Mouse (Mus musculus) gastrocnemius, adult 2 months (tissue): ENCODE measurements around the gene Klk8. TPM values are rescaled to one million over a fixed set of nuclear protein-coding genes. Genes with fewer than 3 reads are reported as not detected.

Source experiments
- DNase-seq: peaks from one replicate; pipeline ENCODE4 v3.0.0; 2022
- H3K27ac ChIP-seq: fragments of 200-600 bp; 2 replicates; pipeline ENCODE4 v1.8.1; 2022; ENCODE audit warnings: mild to moderate bottlenecking
- H3K4me3 ChIP-seq: fragments of 200-600 bp; 2 replicates; pipeline ENCODE4 v1.8.1; 2022; ENCODE audit warnings: mild to moderate bottlenecking, moderate library complexity
- CTCF ChIP-seq: fragments of 200-600 bp; IDR thresholded peaks from 2 replicates; pipeline ENCODE4 v1.8.1; 2022; ENCODE audit warnings: antibody characterized with exemption, mild to moderate bottlenecking, moderate library complexity
- intact Hi-C: fragments of 180-260 bp; cut with DNase I; formaldehyde crosslinking; loops from one replicate; pipeline ENCODE4 v1.15.1; 2025
- long read RNA-seq, 2 experiments: library from polyadenylated mRNA; stranded (forward); transcript quantifications; one replicate each; pipeline ENCODE4 v2.0.0; 2021
- total RNA-seq, 2 experiments: library from RNA; stranded (reverse); gene quantifications; 2 replicates each; pipeline ENCODE4 v1.2.3; 2021

The Klk8 gene
- 1 to 10 TPM; 1.7 to 2.5 TPM for total RNA-seq
- long read RNA-seq, experiment 1, partial matches to known transcripts: 0 of 1 reads
- long read RNA-seq, experiment 1, other reads (novel, unspliced or antisense): 0 of 1 reads
- long read RNA-seq, experiment 2, partial matches to known transcripts: 0 of 1 reads
- long read RNA-seq, experiment 2, other reads (novel, unspliced or antisense): 0 of 1 reads

DNA sequence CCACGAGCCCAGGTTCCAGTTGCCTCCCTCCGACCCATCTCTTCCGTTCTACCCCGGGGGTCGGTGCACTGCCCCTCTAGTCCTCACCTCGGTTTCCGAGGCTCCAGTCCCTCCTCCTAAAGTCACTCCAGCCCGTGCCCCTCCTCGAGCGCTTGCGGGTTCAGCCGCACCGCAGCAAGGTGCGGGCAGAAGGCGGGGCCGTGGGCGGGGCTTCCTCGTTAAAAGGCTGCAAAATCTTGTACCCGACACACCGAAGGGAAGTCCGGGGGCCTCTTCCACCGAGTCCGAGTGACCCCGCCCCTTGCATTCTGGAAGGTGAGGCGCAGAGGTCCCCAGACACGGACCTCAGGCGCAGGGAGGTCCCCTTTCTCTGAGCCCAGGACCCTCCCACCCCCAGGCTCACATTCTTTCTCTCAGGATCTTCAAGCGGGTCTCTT lies at the start of gene Klk8:
Klk8 (plus strand) TSS at position 245 of the 437 bp plus-strand sequence.
- Histone ChIP-seq H3K4me3 (peak within 1 kb of the TSS; percentile 72), H3K27ac (peak within 1 kb of the TSS; percentile 38)
- TF ChIP-seq CTCF: no peak
- intact Hi-C loops: no loop called here
- DNase-seq: peak; percentile 25

DNA sequence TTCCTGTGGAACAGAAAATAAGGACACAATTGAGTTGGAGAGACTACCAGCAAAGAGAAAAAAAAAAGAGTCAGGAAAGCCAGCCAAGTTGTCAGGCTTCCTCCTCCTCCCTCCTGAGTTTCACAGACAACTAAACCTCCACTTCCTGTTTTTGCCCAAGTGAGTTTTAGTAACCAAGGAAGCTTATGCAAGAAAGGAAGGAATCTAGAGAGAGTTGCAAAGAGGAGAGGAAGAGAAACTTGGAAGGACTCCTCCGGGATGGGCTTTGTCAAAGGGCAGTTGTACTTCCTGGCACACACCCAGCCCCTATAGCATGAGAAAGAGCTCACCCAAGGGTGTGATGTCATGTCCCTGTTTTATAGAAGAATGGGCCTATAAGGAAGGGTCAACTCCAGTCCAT lies 49.6 kb upstream of the Klk8 start:
- Histone ChIP-seq H3K27ac (peak overlapping the region; percentile 28; the same call in 1 of the 2 replicates), H3K4me3 (no peak overlapping the region)
- intact Hi-C loops: no loop called here
- no peak for TF ChIP-seq CTCF
- DNase-seq: peak; percentile 37

DNA sequence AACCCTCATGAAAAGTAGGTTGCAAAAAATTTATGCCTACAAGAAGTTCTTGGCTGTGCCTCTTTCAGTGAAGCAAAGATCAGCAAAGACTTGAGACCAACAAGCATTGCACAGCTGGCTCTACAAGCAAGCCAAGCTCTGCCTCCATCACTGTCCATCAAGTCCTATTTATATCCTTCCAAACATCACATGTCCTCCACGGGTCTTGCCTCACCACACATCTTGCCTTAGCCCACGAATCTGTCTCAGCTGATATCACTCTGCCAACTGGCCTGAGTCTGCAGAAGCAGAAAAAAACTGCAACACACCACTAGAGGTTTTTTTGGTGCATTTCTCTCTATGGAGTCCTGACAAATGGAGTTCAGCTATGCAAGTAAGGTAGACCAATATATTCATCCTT lies 44.6 kb upstream of the Klk8 start:
- intact Hi-C loops: no loop called here
- TF ChIP-seq CTCF: no peak
- Histone ChIP-seq H3K27ac (no peak overlapping the region), H3K4me3 (no peak overlapping the region)
- no peak for DNase-seq

DNA sequence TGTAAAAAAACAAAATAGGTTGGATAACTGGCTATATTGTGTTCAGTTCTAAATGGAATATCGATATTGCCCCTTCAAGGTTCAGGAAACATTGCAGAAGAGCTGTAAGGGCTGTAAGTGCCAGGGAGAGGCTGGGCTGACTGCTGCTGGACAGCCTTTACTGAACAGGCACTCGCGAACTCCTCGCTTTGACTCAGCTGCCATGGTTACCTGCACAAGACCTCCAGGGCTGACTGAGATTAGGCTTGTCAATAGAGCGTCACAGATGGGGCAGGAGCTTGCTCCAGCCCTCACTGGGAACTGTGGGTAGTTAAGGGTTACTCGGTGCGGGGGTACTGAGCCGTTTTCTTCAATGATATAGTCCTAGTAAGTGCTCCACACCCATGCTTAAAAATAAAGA lies 30.9 kb upstream of the Klk8 start:
- H3K4me3 ChIP-seq: no peak overlapping the region
- no peak for DNase-seq
- no peak overlapping the region for H3K27ac ChIP-seq
- no peak for TF ChIP-seq CTCF
- intact Hi-C loops: no loop called here

DNA sequence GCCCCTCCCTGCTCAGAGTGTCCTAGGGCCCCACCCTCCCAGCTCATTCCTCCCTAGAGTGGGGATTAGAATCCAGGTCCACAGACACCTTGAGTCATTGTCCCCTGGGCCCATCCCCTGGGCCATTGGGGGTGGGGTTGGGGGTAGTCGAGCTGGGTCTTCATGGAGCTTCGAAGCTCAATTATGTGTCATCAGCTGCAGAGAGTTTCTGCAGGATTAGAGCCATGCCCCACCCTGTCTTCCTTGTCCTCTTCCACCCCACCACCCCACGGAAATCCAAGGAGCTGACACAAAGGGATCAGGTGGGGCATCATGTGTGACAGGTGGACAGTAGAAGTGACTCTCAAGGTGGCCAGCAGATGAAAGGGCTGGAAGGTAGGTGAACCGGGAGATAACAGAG lies 28.8 kb upstream of the Klk8 start, which contains the start of gene Klk12:
Klk12 (plus strand) TSS at position 301 of the 400 bp plus-strand sequence.
- no peak for TF ChIP-seq CTCF
- Histone ChIP-seq H3K27ac (no peak within 1 kb of the TSS), H3K4me3 (no peak within 1 kb of the TSS)
- no peak for DNase-seq
- intact Hi-C loops: no loop called here

DNA sequence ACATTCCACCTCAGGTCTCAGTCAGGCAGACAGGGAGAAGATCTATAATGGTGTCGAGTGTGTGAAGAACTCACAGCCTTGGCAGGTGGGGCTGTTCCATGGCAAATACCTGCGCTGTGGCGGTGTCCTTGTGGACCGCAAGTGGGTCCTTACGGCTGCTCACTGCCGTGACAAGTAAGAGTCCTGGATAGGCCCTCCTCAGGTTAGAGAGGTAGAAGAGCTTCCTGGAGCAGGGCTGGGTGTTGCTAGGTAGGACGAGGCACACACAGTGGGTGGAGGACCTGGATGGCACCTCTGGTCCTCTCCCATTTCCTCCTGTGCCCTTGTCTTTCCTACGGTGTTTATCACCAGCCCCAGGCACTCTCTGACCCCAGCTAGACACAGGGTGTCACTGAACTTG lies 27.7 kb upstream of the Klk8 start:
- H3K4me3 ChIP-seq: no peak overlapping the region
- no peak for DNase-seq
- intact Hi-C loops: no loop called here
- TF ChIP-seq CTCF: no peak
- no peak overlapping the region for H3K27ac ChIP-seq

DNA sequence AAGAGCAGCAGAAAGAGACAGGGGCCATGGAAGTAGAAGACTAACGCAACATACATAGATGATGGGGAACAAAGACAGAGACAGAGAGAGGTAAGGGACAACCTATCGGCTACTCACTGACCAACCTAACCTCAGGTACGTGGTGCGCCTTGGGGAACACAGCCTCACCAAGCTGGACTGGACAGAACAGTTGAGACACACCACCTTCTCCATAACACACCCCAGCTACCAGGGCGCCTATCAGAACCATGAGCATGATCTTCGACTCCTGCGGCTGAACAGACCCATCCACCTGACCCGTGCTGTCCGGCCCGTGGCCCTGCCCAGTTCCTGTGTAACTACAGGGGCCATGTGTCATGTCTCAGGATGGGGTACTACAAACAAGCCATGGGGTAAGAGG lies 26.7 kb upstream of the Klk8 start:
- no peak overlapping the region for H3K4me3 ChIP-seq
- no peak for DNase-seq
- intact Hi-C loops: no loop called here
- TF ChIP-seq CTCF: no peak
- no peak overlapping the region for H3K27ac ChIP-seq

DNA sequence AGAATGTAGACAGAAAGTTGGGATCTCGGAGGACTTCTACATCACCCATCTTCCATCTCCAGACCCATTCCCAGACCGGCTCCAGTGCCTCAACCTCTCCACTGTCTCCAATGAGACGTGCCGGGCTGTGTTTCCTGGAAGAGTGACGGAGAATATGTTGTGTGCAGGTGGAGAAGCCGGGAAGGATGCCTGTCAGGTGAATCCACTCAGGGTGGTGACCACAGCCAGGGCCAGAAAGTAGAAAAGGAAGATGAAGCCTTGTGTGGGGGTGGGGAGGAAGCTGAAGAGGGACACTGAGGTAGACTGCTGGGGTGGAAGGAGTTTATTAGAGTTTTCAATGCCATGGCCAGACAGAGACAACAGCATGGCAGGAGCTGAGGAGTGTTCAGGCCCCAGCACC lies 25.5 kb upstream of the Klk8 start:
- H3K27ac ChIP-seq: no peak overlapping the region
- DNase-seq: no peak
- TF ChIP-seq CTCF: no peak
- H3K4me3 ChIP-seq: no peak overlapping the region
- intact Hi-C loops: no loop called here

DNA sequence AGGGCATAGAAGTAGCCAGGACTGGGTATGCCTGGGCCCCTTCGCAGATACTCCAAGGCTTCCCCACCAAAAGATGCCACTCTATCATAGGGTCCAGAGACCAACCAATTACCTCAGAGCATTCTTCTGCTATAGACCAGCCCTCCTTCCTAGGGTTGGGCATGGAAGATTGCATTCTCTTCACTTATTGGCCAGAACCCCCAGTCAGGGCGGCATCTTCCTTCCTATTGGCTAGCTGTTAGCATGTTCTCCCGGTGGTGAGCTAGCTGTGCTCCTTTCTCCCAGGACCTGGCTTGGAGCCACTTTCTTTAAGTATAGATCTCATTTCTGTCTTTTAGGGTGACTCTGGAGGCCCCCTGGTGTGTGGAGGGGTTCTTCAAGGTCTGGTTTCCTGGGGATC lies 24.5 kb upstream of the Klk8 start:
- no peak for DNase-seq
- Histone ChIP-seq H3K27ac (no peak overlapping the region), H3K4me3 (no peak overlapping the region)
- intact Hi-C loops: no loop called here
- TF ChIP-seq CTCF: no peak

DNA sequence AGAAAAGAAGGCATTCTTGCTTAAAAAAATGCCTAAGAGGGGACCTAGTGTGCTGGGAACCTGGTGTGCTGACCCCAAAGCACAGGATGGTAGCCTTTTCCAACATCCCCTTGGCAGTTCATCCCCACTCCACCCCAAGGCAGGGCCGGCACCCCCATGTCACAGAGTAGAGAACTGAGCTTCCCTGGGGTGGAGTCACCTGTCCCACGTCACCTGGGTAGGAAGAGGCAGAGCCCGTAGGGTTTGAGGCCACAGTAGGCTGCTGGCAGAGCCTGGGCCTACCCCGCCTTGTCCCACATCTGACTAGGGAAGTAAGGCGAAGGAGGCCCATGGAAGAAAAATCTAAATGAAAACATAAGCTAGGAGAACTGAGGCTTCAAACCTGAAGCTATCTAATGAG lies 23.0 kb upstream of the Klk8 start, which contains the start of gene Klk11:
Klk11 (plus strand) TSS at position 241 of the 400 bp plus-strand sequence.
- Histone ChIP-seq H3K4me3 (no peak within 1 kb of the TSS), H3K27ac (no peak within 1 kb of the TSS)
- intact Hi-C loops: no loop called here
- no peak for DNase-seq
- no peak for TF ChIP-seq CTCF

DNA sequence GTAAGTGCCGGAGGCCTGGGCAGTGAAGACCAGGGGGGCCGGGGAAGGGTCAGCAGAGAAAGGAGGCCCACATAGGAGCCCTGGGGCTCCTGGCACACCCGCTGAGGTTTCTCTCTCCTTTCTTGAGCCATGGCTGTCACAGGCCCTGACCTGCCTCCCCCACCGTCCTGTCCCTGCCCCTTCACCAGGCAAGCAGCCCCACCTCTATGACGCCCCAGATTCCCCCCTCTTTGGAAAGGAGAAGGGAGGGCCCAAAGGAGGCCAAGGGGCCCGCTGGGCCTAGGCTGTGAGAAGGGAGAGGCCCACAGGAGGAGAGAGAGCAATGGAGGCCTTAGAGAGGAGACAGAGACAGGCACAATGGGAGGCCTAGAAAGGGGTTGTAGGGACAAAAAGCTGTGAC lies 22.6 kb upstream of the Klk8 start:
- intact Hi-C loops: no loop called here
- DNase-seq: no peak
- H3K4me3 ChIP-seq: no peak overlapping the region
- no peak for TF ChIP-seq CTCF
- H3K27ac ChIP-seq: no peak overlapping the region

DNA sequence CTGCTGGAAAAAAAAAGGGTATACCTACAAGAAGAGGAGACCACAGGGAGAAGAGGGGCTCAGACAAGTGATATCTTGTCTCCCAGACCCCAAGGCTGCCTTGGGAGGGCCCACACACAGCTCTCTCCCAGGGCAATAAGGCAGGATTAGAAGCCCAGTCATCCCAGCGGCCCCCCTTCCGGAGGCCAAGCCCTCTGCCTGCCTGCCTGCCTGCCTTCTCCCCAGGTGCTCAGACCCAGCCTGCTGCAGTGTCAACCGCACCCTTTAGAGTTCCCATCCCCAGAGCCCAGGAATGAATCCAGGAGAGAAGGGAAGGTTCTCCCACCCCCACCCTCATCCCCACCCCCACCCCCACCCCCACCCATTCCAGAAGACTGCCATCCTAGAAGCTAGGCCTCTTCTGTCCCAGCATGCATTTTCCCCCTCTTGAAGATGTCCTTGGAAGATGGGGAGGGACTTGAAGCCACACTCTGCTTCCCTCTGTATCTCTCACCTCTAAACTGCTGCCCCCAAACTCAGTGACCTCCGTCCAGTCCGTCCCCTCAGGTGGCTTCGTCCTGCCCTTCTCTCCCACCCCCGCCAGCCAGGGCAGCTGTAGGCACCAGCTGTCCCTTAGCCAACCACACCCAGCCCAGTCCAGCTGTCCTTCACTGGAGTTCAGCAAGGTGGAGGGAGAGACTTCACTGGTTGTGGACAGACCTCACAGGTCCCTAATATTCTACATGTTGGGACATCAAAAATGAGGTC lies 21.9 kb upstream of the Klk8 start:
- Histone ChIP-seq H3K4me3 (no peak overlapping the region), H3K27ac (no peak overlapping the region)
- intact Hi-C loops: no loop called here
- TF ChIP-seq CTCF: no peak
- no peak for DNase-seq

DNA sequence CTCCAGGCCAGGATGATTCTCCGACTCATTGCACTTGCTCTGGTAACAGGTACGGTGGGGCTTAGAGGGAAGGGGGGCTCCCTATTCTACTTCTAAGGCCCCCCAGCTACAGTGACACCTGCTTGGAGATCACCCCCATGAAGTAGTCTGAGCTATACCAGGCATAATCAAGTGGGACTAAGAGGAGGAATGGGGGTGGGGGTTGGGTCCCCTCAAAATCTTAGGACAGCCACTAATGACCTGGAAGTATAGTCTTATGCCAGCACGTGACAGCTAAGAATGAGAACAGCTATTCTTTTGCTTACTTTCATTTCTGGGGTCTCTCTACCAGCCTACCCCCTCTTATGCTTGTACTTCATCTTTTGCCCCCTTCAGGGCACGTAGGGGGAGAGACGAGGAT lies 20.9 kb upstream of the Klk8 start:
- DNase-seq: no peak
- intact Hi-C loops: no loop called here
- TF ChIP-seq CTCF: no peak
- H3K4me3 ChIP-seq: no peak overlapping the region
- no peak overlapping the region for H3K27ac ChIP-seq

DNA sequence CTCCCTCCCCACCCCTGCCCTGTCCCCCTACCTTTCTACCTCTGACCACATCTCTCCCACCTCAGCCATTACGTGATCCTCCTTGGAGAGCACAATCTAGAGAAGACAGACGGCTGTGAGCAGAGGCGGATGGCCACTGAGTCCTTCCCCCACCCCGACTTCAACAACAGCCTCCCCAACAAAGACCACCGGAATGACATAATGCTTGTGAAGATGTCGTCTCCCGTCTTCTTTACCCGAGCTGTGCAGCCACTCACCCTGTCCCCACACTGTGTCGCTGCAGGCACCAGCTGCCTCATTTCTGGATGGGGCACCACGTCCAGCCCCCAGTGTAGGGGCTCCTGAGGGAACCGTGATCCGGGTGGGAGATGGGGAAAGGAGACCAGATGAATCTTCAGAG lies 20.0 kb upstream of the Klk8 start:
- intact Hi-C loops: no loop called here
- DNase-seq: no peak
- no peak overlapping the region for H3K4me3 ChIP-seq
- no peak overlapping the region for H3K27ac ChIP-seq
- TF ChIP-seq CTCF: no peak
